Mouse (Mus musculus) hindbrain, embryonic 15.5 days (tissue): ENCODE data around the gene Ccdc96. TPM values are rescaled to one million over a fixed set of nuclear protein-coding genes. Genes with fewer than 3 reads are reported as not detected.

Source experiments
- ATAC-seq: fragments of 200-750 bp; cut with Nextera tagmentation; 2 replicates; pipeline ENCODE4 v1.8.0; 2017; ENCODE audit warnings: low read depth, moderate number of reproducible peaks, moderate TSS enrichment; ENCODE audit not compliant: low FRiP score
- H3K27ac ChIP-seq: fragments of 300-500 bp; sonication (generic); replicated peaks from 2 replicates; pipeline ENCODE4 v1.5.1; 2015; ENCODE audit warnings: mild to moderate bottlenecking, inconsistent platforms
- H3K27me3 ChIP-seq: fragments of 300-500 bp; sonication (generic); 2 replicates; pipeline ENCODE4 v1.6.1; 2015; ENCODE audit warnings: control low read depth, inconsistent platforms
- H3K36me3 ChIP-seq: fragments of 300-500 bp; sonication (generic); 2 replicates; pipeline ENCODE4 v1.6.1; 2015; ENCODE audit warnings: control low read depth, inconsistent platforms
- H3K4me1 ChIP-seq: fragments of 300-500 bp; sonication (generic); replicated peaks from 2 replicates; pipeline ENCODE4 v1.6.1; 2015; ENCODE audit warnings: control low read depth, inconsistent platforms
- H3K4me2 ChIP-seq: fragments of 300-500 bp; sonication (generic); 2 replicates; pipeline ENCODE4 v1.6.1; 2015; ENCODE audit warnings: moderate library complexity, mild to moderate bottlenecking, inconsistent platforms
- H3K4me3 ChIP-seq: fragments of 300-500 bp; sonication (generic); 2 replicates; pipeline ENCODE4 v1.5.1; 2015; ENCODE audit warnings: mild to moderate bottlenecking, inconsistent platforms
- H3K9ac ChIP-seq: fragments of 300-500 bp; sonication (generic); 2 replicates; pipeline ENCODE4 v1.6.1; 2015; ENCODE audit warnings: inconsistent platforms
- H3K9me3 ChIP-seq: fragments of 300-500 bp; sonication (generic); 2 replicates; pipeline ENCODE4 v1.6.1; 2016; ENCODE audit warnings: control low read depth, inconsistent platforms
- WGBS: fragments of 180-500 bp; shearing (Covaris S2); methylation state at CpG from one replicate; pipeline ENCODE4 v1.1.7; 2015; 5-methylcytosine and 5-hydroxymethylcytosine counted together
- polyA plus RNA-seq: library from polyadenylated mRNA; unstranded; fragments of >200 nt; fragmentation: Nextera tagmentation; extraction: Ambion mirVana; gene quantifications from 2 replicates; pipeline ENCODE4 v1.2.1, GENCODE M21; 2015

Gene Ccdc96
- polyA plus RNA-seq, 1 experiment from 2014 or later, result 3.5 TPM

GRCm38 (mm10) chr5:36478540-36479420 is 5.6 kb upstream of the Ccdc96 start:
- H3K9me3 ChIP-seq, result no peaks in the 10 kb centered on the region
- H3K36me3 ChIP-seq, result 0 out of 2 replicates have a peak, but pooled peaks cover 10% of the 10 kb centered on the region
- WGBS, result 94% methylated on average over 6 of the region's 6 CpGs
- no peak for ATAC-seq
- no peak overlapping the region for H3K4me3 ChIP-seq
- no peak overlapping the region for H3K4me2 ChIP-seq
- no peak overlapping the region for H3K27ac ChIP-seq
- H3K27me3 ChIP-seq, result no peaks in the 10 kb centered on the region
- H3K9ac ChIP-seq, result no peak overlapping the region
- H3K4me1 ChIP-seq, result peaks cover 34% of the 10 kb centered on the region

GRCm38 (mm10) chr5:36479735-36480134 is 4.7 kb upstream of the Ccdc96 start:
- H3K4me1 ChIP-seq, result peaks cover 37% of the 10 kb centered on the region
- H3K36me3 ChIP-seq, result 0 out of 2 replicates have a peak, but pooled peaks cover 5% of the 10 kb centered on the region
- H3K9ac ChIP-seq, result no peak overlapping the region
- H3K4me3 ChIP-seq, result no peak overlapping the region
- H3K9me3 ChIP-seq, result no peaks in the 10 kb centered on the region
- H3K4me2 ChIP-seq, result no peak overlapping the region
- H3K27ac ChIP-seq, result no peak overlapping the region
- no peak for ATAC-seq
- 73% methylated on average over 2 of the region's 2 CpGs for WGBS
- H3K27me3 ChIP-seq, result no peaks in the 10 kb centered on the region

- no peaks in the 10 kb centered on the region for H3K9me3 ChIP-seq
- H3K4me1 ChIP-seq, result peaks cover 44% of the 10 kb centered on the region
- no peak overlapping the region for H3K4me2 ChIP-seq
- no peak overlapping the region for H3K9ac ChIP-seq
- H3K4me3 ChIP-seq, result no peak overlapping the region
- 0 out of 2 replicates have a peak, but pooled peaks cover 2% of the 10 kb centered on the region for H3K36me3 ChIP-seq
- no peaks in the 10 kb centered on the region for H3K27me3 ChIP-seq
- 94% methylated on average over 4 of the region's 4 CpGs for WGBS
- no peak overlapping the region for H3K27ac ChIP-seq
- no peak for ATAC-seq
These were observed 4.0 kb upstream of the Ccdc96 start for GRCm38 (mm10) chr5:36480398-36480797.

- no peak for ATAC-seq
These were observed 3.3 kb upstream of the Ccdc96 start for GRCm38 (mm10) chr5:36481114-36481513.

GRCm38 (mm10) chr5:36483203-36484101 is 936 bp upstream of the Ccdc96 start:
- Histone ChIP-seq H3K4me2 (peak overlapping the region; percentile 86), H3K36me3 (no peaks in the 10 kb centered on the region), H3K4me1 (peaks cover 48% of the 10 kb centered on the region), H3K9ac (peak overlapping the region; percentile 90), H3K27me3 (no peaks in the 10 kb centered on the region), H3K27ac (peak overlapping the region; percentile 88), H3K9me3 (no peaks in the 10 kb centered on the region), H3K4me3 (peak overlapping the region; percentile 96)
- WGBS, result 1% methylated on average over 56 of the region's 58 CpGs
- ATAC-seq, result peak; percentile 32

More at GRCm38 (mm10) chr5:36481114-36481513, 3.3 kb upstream of the Ccdc96 start:
- H3K27me3 ChIP-seq, result no peaks in the 10 kb centered on the region
- no peaks in the 10 kb centered on the region for H3K36me3 ChIP-seq
- H3K4me3 ChIP-seq, result no peak overlapping the region
- no peaks in the 10 kb centered on the region for H3K9me3 ChIP-seq
- no peak overlapping the region for H3K9ac ChIP-seq
- H3K4me1 ChIP-seq, result peaks cover 48% of the 10 kb centered on the region
- no peak overlapping the region for H3K4me2 ChIP-seq
- WGBS, result 67% methylated on average over 1 of the region's 1 CpGs
- H3K27ac ChIP-seq, result no peak overlapping the region

GRCm38 (mm10) chr5:36485306-36485705 is 918 bp downstream of the Ccdc96 start:
- H3K9ac ChIP-seq, result peak overlapping the region; percentile 55; the same call in 1 of the 2 replicates
- H3K9me3 ChIP-seq, result no peaks in the 10 kb centered on the region
- H3K4me2 ChIP-seq, result peak overlapping the region; percentile 99
- 40% methylated on average over 19 of the region's 19 CpGs for WGBS
- no peaks in the 10 kb centered on the region for H3K27me3 ChIP-seq
- H3K4me1 ChIP-seq, result peaks cover 44% of the 10 kb centered on the region
- no peaks in the 10 kb centered on the region for H3K36me3 ChIP-seq
- peak overlapping the region; percentile 96 for H3K4me3 ChIP-seq
- ATAC-seq, result no peak
- no peak overlapping the region for H3K27ac ChIP-seq

- Histone ChIP-seq H3K4me1 (peaks cover 14% of the 10 kb centered on the region), H3K36me3 (peaks cover 32% of the 10 kb centered on the region), H3K27me3 (no peaks in the 10 kb centered on the region), H3K27ac (no peak overlapping the region), H3K9me3 (no peaks in the 10 kb centered on the region), H3K4me3 (no peak overlapping the region), H3K9ac (no peak overlapping the region), H3K4me2 (no peak overlapping the region)
- WGBS, result 49% methylated on average over 2 of the region's 2 CpGs
- no peak for ATAC-seq
These were observed 4.8 kb downstream of the Ccdc96 start for GRCm38 (mm10) chr5:36489225-36489624.

- Histone ChIP-seq H3K9ac (no peak overlapping the region), H3K4me2 (no peak overlapping the region), H3K36me3 (peaks cover 63% of the 10 kb centered on the region), H3K27ac (no peak overlapping the region), H3K4me3 (no peak overlapping the region), H3K9me3 (no peaks in the 10 kb centered on the region), H3K27me3 (no peaks in the 10 kb centered on the region), H3K4me1 (no peaks in the 10 kb centered on the region)
- ATAC-seq, result no peak
- 92% methylated on average over 6 of the region's 6 CpGs for WGBS
These were observed 9.5 kb downstream of the Ccdc96 start for GRCm38 (mm10) chr5:36493919-36494318.

GRCm38 (mm10) chr5:36494709-36495108 is 10.3 kb downstream of the Ccdc96 start:
- no peak overlapping the region for H3K27ac ChIP-seq
- H3K4me1 ChIP-seq, result no peaks in the 10 kb centered on the region
- no peak overlapping the region for H3K4me2 ChIP-seq
- WGBS, result 96% methylated on average over 9 of the region's 9 CpGs
- H3K9me3 ChIP-seq, result no peaks in the 10 kb centered on the region
- H3K4me3 ChIP-seq, result no peak overlapping the region
- H3K36me3 ChIP-seq, result peaks cover 66% of the 10 kb centered on the region
- H3K9ac ChIP-seq, result no peak overlapping the region
- no peaks in the 10 kb centered on the region for H3K27me3 ChIP-seq
- no peak for ATAC-seq

- Histone ChIP-seq H3K4me2 (no peak overlapping the region), H3K4me1 (no peaks in the 10 kb centered on the region), H3K9ac (no peak overlapping the region), H3K27ac (no peak overlapping the region), H3K36me3 (peaks cover 65% of the 10 kb centered on the region), H3K27me3 (no peaks in the 10 kb centered on the region), H3K9me3 (no peaks in the 10 kb centered on the region), H3K4me3 (no peak overlapping the region)
- ATAC-seq, result no peak
- WGBS, result 88% methylated on average over 7 of the region's 7 CpGs
These were observed 20.8 kb downstream of the Ccdc96 start for GRCm38 (mm10) chr5:36505235-36505634.

GRCm38 (mm10) chr5:36505643-36506042 is 21.3 kb downstream of the Ccdc96 start:
- H3K4me3 ChIP-seq, result no peak overlapping the region
- no peaks in the 10 kb centered on the region for H3K4me1 ChIP-seq
- no peak for ATAC-seq
- no peaks in the 10 kb centered on the region for H3K9me3 ChIP-seq
- no peak overlapping the region for H3K9ac ChIP-seq
- 73% methylated on average over 5 of the region's 5 CpGs for WGBS
- H3K36me3 ChIP-seq, result peaks cover 66% of the 10 kb centered on the region
- H3K27me3 ChIP-seq, result no peaks in the 10 kb centered on the region
- no peak overlapping the region for H3K4me2 ChIP-seq
- no peak overlapping the region for H3K27ac ChIP-seq

- Histone ChIP-seq H3K9ac (no peak overlapping the region), H3K4me1 (no peaks in the 10 kb centered on the region), H3K4me2 (no peak overlapping the region), H3K27ac (no peak overlapping the region), H3K4me3 (no peak overlapping the region), H3K27me3 (no peaks in the 10 kb centered on the region), H3K36me3 (peaks cover 70% of the 10 kb centered on the region), H3K9me3 (no peaks in the 10 kb centered on the region)
- WGBS, result 93% methylated on average over 10 of the region's 10 CpGs
- ATAC-seq, result no peak
These were observed 24.0 kb downstream of the Ccdc96 start for GRCm38 (mm10) chr5:36508351-36508750.
